Mouse (Mus musculus) NIH3T3 (cell line): ENCODE results near the gene Mroh2a.

Source experiments
- DNase-seq: peaks from one replicate; pipeline ENCODE4 v3.0.0-alpha.2; 2012; ENCODE audit warnings: low read depth

Gene Mroh2a

GRCm38 (mm10) chr1:88226670-88227379 lies at the start of gene Mroh2a:
Gene Mroh2a (plus strand): TSS chr1:88226986.
- no peak for DNase-seq

- no peak for DNase-seq
These were observed 47.1 kb upstream of the Mroh2a start for GRCm38 (mm10) chr1:88179657-88180056.

GRCm38 (mm10) chr1:88186325-88186935 lies 40.4 kb upstream of the Mroh2a start:
- no peak for DNase-seq

- DNase-seq, result no peak
These were observed 34.6 kb upstream of the Mroh2a start for GRCm38 (mm10) chr1:88192136-88192535.

- DNase-seq, result no peak
These were observed 31.1 kb upstream of the Mroh2a start for GRCm38 (mm10) chr1:88195687-88196086.

- no peak for DNase-seq
These were observed 29.3 kb upstream of the Mroh2a start for GRCm38 (mm10) chr1:88197443-88197842.

GRCm38 (mm10) chr1:88199996-88200395 lies 26.8 kb upstream of the Mroh2a start:
- peak; percentile 16 for DNase-seq

DNA sequence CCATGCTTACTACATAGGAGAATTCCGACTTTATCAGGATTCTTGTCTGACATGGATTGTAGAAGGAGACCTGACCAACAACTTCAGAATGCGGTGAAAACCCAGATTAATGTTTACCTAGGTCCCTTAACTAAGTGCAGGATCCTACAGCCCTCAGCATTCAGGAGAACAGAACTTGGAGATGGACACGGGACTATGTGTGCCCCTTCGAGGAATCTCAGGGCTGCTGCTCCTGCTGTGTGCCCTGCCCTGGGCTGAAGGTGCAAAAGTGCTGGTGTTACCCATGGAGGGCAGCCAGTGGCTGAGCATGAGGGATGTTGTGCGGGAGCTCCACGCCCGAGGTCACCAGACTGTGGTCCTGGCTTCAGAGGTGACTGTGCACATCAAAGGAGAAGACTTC lies 26.3 kb upstream of the Mroh2a start, which contains the start of gene Ugt1a2:
Ugt1a2 (plus strand) TSS at position 146 of the 400 bp plus-strand sequence.
- DNase-seq, result no peak

DNA sequence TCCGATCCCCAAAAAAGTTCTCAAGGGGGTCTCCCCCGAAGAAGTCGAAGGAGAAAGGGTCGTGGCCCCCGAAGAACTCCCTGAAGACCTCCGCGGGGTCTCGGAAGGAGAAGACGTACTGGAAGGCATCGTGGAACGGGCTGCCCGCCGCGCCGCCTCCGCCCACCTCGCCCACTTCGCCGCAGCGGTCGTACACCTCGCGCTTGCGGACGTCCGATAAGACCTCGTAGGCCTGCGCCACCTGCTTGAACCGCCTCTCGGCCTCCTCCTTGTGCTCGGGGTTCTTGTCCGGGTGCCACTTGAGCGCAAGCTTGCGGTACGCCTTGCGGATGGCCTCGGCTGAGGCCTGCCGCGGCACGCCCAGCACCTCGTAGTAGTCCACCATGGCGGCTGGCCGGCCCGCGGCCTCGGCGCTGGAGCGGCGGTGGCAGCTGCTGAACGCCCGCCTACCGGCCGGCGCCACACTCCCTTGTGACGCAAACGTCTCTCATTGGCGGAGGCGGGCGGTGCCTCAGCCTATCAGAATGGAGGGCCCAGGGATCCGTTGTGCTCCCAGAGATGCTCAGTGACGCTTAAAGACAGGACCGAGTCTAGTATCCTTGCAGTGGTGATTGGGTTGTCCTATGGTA lies 21.4 kb upstream of the Mroh2a start, which contains the start of gene Dnajb3:
Dnajb3 (minus strand) TSS at position 489 of the 629 bp plus-strand sequence.
- DNase-seq, result no peak

DNA sequence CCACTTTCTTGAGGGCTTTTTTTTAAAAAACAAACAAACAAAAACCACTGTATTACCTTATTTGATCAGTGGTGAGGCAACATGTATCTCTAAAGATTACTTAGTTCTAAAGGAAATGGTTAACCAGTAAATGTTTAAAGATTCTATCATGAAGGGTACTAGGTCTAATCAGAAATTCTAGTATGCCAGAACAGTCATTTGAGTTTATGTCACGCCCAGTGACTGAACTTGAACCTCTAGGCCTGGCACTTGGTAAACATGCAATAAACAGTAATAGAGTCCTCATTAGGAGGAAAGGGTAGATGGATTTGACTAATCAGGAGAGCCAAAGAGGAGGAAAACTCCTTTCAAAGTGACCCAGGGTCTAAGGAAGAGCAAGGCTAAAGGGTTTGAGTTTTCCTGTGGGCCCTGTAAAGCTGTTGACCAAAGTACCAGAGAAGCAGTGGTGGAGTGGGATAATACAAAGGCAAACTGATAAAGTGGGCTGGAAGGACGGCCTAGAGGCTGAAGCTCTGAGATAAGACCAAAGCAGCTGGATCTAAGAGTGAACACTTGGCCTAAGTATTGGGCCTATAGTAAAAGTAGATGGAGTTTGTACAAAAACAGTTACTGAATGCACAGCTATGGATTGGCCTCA lies 19.8 kb upstream of the Mroh2a start:
- no peak for DNase-seq

DNA sequence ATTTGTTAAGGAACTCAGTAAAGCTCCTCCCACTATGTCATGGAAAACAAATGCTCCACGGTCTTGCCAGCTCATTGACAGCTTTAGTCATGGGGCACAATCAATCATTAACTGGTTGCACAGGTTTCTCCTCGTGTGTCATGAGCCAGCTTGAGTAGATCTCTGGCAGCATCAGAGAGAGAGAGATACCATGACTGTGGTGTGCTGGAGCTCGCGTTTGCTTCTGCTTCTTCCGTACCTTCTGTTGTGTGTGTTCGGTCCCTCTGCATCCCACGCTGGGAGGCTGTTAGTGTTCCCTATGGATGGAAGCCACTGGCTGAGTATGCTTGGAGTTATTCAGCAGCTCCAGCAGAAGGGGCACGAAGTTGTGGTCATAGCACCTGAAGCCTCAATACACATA lies 15.0 kb upstream of the Mroh2a start, which contains the start of gene Ugt1a1:
Ugt1a1 (plus strand) TSS at position 148 of the 400 bp plus-strand sequence.
- DNase-seq, result peak; percentile 44

GRCm38 (mm10) chr1:88212341-88213045 lies 14.3 kb upstream of the Mroh2a start:
- DNase-seq, result peak; percentile 19

GRCm38 (mm10) chr1:88213061-88213460 lies 13.7 kb upstream of the Mroh2a start:
- peak; percentile 9 for DNase-seq

GRCm38 (mm10) chr1:88213766-88214461 lies 12.9 kb upstream of the Mroh2a start:
- DNase-seq, result peak; percentile 14

- peak; percentile 5 for DNase-seq
These were observed 12.3 kb upstream of the Mroh2a start for GRCm38 (mm10) chr1:88214462-88214952.

GRCm38 (mm10) chr1:88215466-88216380 lies 11.1 kb upstream of the Mroh2a start:
- peak; percentile 14 for DNase-seq

GRCm38 (mm10) chr1:88216551-88216950 lies 10.2 kb upstream of the Mroh2a start:
- DNase-seq, result peak; percentile 3

GRCm38 (mm10) chr1:88217144-88217543 lies 9.6 kb upstream of the Mroh2a start:
- DNase-seq, result peak; percentile 27

- peak; percentile 4 for DNase-seq
These were observed 9.2 kb upstream of the Mroh2a start for GRCm38 (mm10) chr1:88217576-88217975.

DNA sequence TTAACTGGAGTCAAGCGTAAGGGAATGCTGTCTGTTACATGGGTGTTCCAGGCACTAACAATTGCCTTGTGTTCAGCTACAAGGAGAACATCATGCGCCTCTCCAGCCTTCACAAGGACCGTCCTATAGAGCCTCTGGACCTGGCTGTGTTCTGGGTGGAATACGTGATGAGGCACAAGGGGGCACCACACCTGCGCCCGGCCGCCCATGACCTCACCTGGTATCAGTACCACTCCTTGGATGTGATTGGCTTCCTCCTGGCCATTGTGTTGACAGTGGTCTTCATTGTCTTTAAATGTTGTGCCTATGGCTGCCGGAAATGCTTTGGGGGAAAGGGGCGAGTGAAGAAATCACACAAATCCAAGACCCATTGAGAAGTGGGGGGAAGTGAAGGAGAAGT lies 8.7 kb upstream of the Mroh2a start:
- peak; percentile 18 for DNase-seq
